Mouse (Mus musculus): ENCODE measurements around the gene Cstb.

GRCm38 (mm10) chr10:78446195-78446594, 20.7 kb downstream of the Cstb start:
- TF ChIP-seq CTCF (IDR thresholded peaks at IDR 0.05; ENCODE audit: extremely low read depth, insufficient read depth, insufficient read length, insufficient replicate concordance): no peak
- no peak for TF ChIP-seq POLR2A (IDR thresholded peaks at IDR 0.05; ENCODE audit: low read depth, low read length)
